Comparison of ENCODE assay signal across 14 mouse cellular contexts in the genomic region with DNA sequence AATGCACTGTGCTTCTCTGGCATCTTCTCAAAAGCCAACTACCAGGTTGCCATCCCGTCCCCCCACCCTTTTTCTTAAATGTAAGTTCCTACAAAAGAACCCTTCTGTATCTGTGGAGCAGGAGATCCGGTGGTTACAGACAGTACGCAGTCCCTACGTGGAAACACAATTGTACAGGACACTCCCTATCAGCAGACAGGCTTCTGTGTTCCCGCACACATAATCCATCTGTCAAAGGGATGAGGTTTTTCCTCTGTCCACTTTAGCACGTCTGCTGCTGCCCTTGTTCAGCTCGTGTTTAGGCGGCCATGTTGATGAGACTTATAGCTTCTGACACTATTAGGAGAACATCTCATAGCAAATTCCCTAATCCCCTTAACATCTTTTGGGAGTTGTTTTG. TPM values are rescaled to one million over a fixed set of nuclear protein-coding genes. Genes with fewer than 3 reads are reported as not detected.
DNase-seq lines count a peak whose midpoint lies in the region; ATAC-seq lines count a peak whose summit lies in the region.
"Had no signal": no experiment of that assay in that cellular context is flagged by ENCODE, and none has a peak within 500 bp of the region (broad histone marks: within the 10 kb centered on the region; RNA-seq: fewer than 3 reads in every experiment).

No protein-coding gene starts in this region.

- H3K27ac ChIP-seq in lung, embryonic 16.5 days (ENCODE audit: low read length) = no peak overlapping the region
- H3K27ac ChIP-seq in hindbrain, embryonic 13.5 days = peak overlapping the region; percentile 74
- H3K27ac ChIP-seq in midbrain, embryonic 14.5 days (replicated peaks; ENCODE audit: low read depth, low read length) = peak overlapping the region; percentile 45
- peak overlapping the region; percentile 25; the same call in 1 of the 2 replicates for H3K27ac ChIP-seq in neural tube, embryonic 14.5 days (ENCODE audit: low read depth, low read length)
- H3K27ac ChIP-seq: forebrain, embryonic 10.5 days; limb, embryonic 10.5 days; liver, embryonic 12.5 days had no signal

- no peak overlapping the region for H3K9ac ChIP-seq in lung, embryonic 16.5 days (ENCODE audit: low read length)
- no peak overlapping the region for H3K9ac ChIP-seq in hindbrain, embryonic 13.5 days
- H3K9ac ChIP-seq in midbrain, embryonic 14.5 days (replicated peaks; ENCODE audit: low read length) = no peak overlapping the region
- H3K9ac ChIP-seq in neural tube, embryonic 14.5 days (replicated peaks; ENCODE audit: low read depth, low read length) = no peak overlapping the region
- H3K9ac ChIP-seq: liver, embryonic 12.5 days had no signal

- WGBS in lung, embryonic 16.5 days = 51% methylated on average over 8 of the region's 8 CpGs
- WGBS in hindbrain, embryonic 13.5 days = 34% methylated on average over 8 of the region's 8 CpGs
- 58% methylated on average over 8 of the region's 8 CpGs for WGBS in midbrain, embryonic 14.5 days
- 33% methylated on average over 8 of the region's 8 CpGs for WGBS in neural tube, embryonic 14.5 days

- intact Hi-C loops in left cerebral cortex, postnatal 10 days (cut with DNase I) = no loop called here
- intact Hi-C loops in left cerebral cortex, postnatal 36 days (cut with DNase I) = no loop called here

- no peak for DNase-seq in lung, adult 18-20 months
- DNase-seq in midbrain, embryonic 14.5 days = peak; percentile 8
- DNase-seq in left cerebral cortex, postnatal 10 days (ENCODE audit: extremely low spot score in 1 of 2, low spot score in 2 of 2) = no peak
- DNase-seq in gastrocnemius, postnatal 10 days = no peak
- DNase-seq in left cerebral cortex, postnatal 36 days (ENCODE audit: low spot score in 2 of 2) = no peak
- DNase-seq: cerebellum, adult 9-11 months; lung, postnatal 36 days; right cerebral cortex, adult 18-20 months had no signal

- H3K4me3 ChIP-seq in lung, embryonic 16.5 days (ENCODE audit: low read length) = no peak overlapping the region
- H3K4me3 ChIP-seq in hindbrain, embryonic 13.5 days = no peak overlapping the region
- no peak overlapping the region for H3K4me3 ChIP-seq in midbrain, embryonic 14.5 days (replicated peaks; ENCODE audit: low read depth, low read length)
- H3K4me3 ChIP-seq in neural tube, embryonic 14.5 days (ENCODE audit: low read depth, low read length) = no peak overlapping the region
- H3K4me3 ChIP-seq: forebrain, embryonic 10.5 days; limb, embryonic 10.5 days; liver, embryonic 12.5 days had no signal

- 0 out of 2 replicates have a peak, but pooled peaks cover 2% of the 10 kb centered on the region for H3K4me1 ChIP-seq in lung, embryonic 16.5 days (replicated peaks; ENCODE audit: control insufficient read depth, insufficient read depth, low read length)
- H3K4me1 ChIP-seq in hindbrain, embryonic 13.5 days (replicated peaks) = peaks cover 12% of the 10 kb centered on the region
- no peaks in the 10 kb centered on the region for H3K4me1 ChIP-seq in midbrain, embryonic 14.5 days (ENCODE audit: control insufficient read depth, insufficient read depth, low read length)
- no peaks in the 10 kb centered on the region for H3K4me1 ChIP-seq in neural tube, embryonic 14.5 days (ENCODE audit: control insufficient read depth, insufficient read depth, low read length)
- H3K4me1 ChIP-seq: forebrain, embryonic 10.5 days; limb, embryonic 10.5 days; liver, embryonic 12.5 days had no signal

- no peak overlapping the region for H3K4me2 ChIP-seq in lung, embryonic 16.5 days (ENCODE audit: low read depth, low read length)
- no peak overlapping the region; the same call in 1 of the 2 replicates for H3K4me2 ChIP-seq in hindbrain, embryonic 13.5 days
- H3K4me2 ChIP-seq in midbrain, embryonic 14.5 days (ENCODE audit: low read length) = no peak overlapping the region
- H3K4me2 ChIP-seq in neural tube, embryonic 14.5 days (ENCODE audit: low read depth, low read length) = no peak overlapping the region
- H3K4me2 ChIP-seq: liver, embryonic 12.5 days had no signal

- H3K36me3 ChIP-seq in lung, embryonic 16.5 days (ENCODE audit: control insufficient read depth, insufficient read depth, low read length) = peaks cover 19% of the 10 kb centered on the region
- peaks cover 42% of the 10 kb centered on the region for H3K36me3 ChIP-seq in hindbrain, embryonic 13.5 days
- peaks cover 37% of the 10 kb centered on the region for H3K36me3 ChIP-seq in midbrain, embryonic 14.5 days (ENCODE audit: control insufficient read depth, insufficient read depth, low read length)
- H3K36me3 ChIP-seq in neural tube, embryonic 14.5 days (ENCODE audit: control insufficient read depth, insufficient read depth, low read length) = peaks cover 9% of the 10 kb centered on the region

- H3K27me3 ChIP-seq in lung, embryonic 16.5 days (ENCODE audit: control insufficient read depth, insufficient read depth, low read depth, low read length) = no peaks in the 10 kb centered on the region
- no peaks in the 10 kb centered on the region for H3K27me3 ChIP-seq in hindbrain, embryonic 13.5 days
- no peaks in the 10 kb centered on the region for H3K27me3 ChIP-seq in midbrain, embryonic 14.5 days (ENCODE audit: control insufficient read depth, insufficient read depth, low read length)
- H3K27me3 ChIP-seq in neural tube, embryonic 14.5 days (ENCODE audit: control insufficient read depth, insufficient read depth, low read length) = no peaks in the 10 kb centered on the region
- H3K27me3 ChIP-seq: liver, embryonic 12.5 days had no signal

- no peaks in the 10 kb centered on the region for H3K9me3 ChIP-seq in lung, embryonic 16.5 days (ENCODE audit: control insufficient read depth, low read length)
- no peaks in the 10 kb centered on the region for H3K9me3 ChIP-seq in hindbrain, embryonic 13.5 days
- no peaks in the 10 kb centered on the region for H3K9me3 ChIP-seq in midbrain, embryonic 14.5 days (ENCODE audit: control insufficient read depth, low read length)
- H3K9me3 ChIP-seq in neural tube, embryonic 14.5 days (ENCODE audit: control insufficient read depth, low read length) = no peaks in the 10 kb centered on the region
- H3K9me3 ChIP-seq: forebrain, embryonic 10.5 days; limb, embryonic 10.5 days; liver, embryonic 12.5 days had no signal

- ATAC-seq in lung, embryonic 16.5 days (ENCODE audit: low read depth) = peak; percentile 64; the same call in 1 of the 2 replicates
- ATAC-seq in hindbrain, embryonic 13.5 days (ENCODE audit: low FRiP score) = peak; percentile 62
- ATAC-seq in midbrain, embryonic 14.5 days (ENCODE audit: low FRiP score, low TSS enrichment) = peak; percentile 41; the same call in 1 of the 2 replicates
- peak; percentile 55; the same call in 1 of the 2 replicates for ATAC-seq in neural tube, embryonic 14.5 days (ENCODE audit: low read depth)
- ATAC-seq: liver, embryonic 12.5 days had no signal

RNA-seq across cellular contexts. Expression of gene Wdr37, which starts 48.2 kb away (rescaled TPM):
- polyA plus RNA-seq in lung, embryonic 16.5 days (2015; fragmentation: Nextera tagmentation; extraction: Ambion mirVana) = 21.3 and 23.1 TPM in 2 replicates
- 53.9 and 57.7 TPM in 2 replicates for polyA plus RNA-seq in hindbrain, embryonic 13.5 days (2015; fragmentation: Nextera tagmentation; extraction: Ambion mirVana)
- polyA plus RNA-seq in midbrain, embryonic 14.5 days (2014; fragmentation: Nextera tagmentation; extraction: Ambion mirVana) = 51.3 and 71.0 TPM in 2 replicates
- 70.8 and 75.0 TPM in 2 replicates for polyA plus RNA-seq in neural tube, embryonic 14.5 days (2014; fragmentation: Nextera tagmentation; extraction: Ambion mirVana)
- total RNA-seq in left cerebral cortex, postnatal 10 days (2021) = 10 to 100 TPM; 82.0 to 91.6 TPM
- total RNA-seq in gastrocnemius, postnatal 10 days (2021) = 10 to 100 TPM; 30.5 to 31.0 TPM
- total RNA-seq in left cerebral cortex, postnatal 36 days (2021) = 100 to 1,000 TPM; 104 TPM
